Mouse (Mus musculus): Measurements from ENCODE around the gene Tbc1d32. TPM values are rescaled to one million over a fixed set of nuclear protein-coding genes. Genes with fewer than 3 reads are reported as not detected.

The Tbc1d32 gene
- polyA plus RNA-seq (2016; fragmentation: Nextera tagmentation; extraction: Ambion mirVana): 2.7 TPM in 2 replicates

DNA sequence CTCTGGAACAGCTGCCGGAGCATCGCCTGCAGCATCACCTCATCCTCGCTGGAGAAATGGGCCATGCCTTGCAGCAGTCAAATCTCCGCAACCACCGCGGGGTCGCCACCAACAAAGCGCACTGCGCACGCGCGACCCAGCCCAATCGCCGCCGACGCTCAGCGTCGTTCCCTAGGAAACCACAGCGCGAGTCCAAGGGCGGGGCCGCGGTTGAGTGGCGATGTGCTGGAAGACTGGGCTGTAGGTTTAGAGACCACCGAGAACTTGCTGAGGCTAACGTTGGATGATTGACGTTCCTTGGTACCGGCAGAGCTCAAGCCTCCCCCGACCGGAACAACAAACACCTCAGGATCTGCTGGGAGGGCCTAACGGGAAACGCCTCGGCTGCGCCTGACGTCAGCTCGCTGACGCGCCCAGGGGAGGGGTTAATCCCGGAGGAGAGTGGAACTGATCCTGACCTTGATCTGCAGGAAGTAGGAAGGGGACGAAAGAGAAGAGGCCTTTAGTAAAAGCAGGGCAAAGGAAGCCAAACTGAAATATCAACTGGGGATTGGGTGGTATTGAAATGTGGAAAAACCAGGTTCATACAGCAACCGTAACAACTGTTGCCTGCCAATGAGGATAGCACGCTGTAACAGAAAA, at the start of gene Tbc1d32:
Gene Tbc1d32 (minus strand): TSS at position 122 of the 642 bp plus-strand sequence.
- no peaks in the 10 kb centered on the region for H3K36me3 ChIP-seq
- WGBS: 4% methylated on average over 42 of the region's 42 CpGs
- H3K4me2 ChIP-seq: peak within 1 kb of the TSS; percentile 71
- no peaks in the 10 kb centered on the region for H3K27me3 ChIP-seq (replicated peaks)
- H3K9me3 ChIP-seq (replicated peaks): no peaks in the 10 kb centered on the region
- ATAC-seq (ENCODE audit: insufficient number of reproducible peaks, low FRiP score): peak; percentile 96
- H3K9ac ChIP-seq: peak within 1 kb of the TSS; percentile 69
- H3K4me3 ChIP-seq: peak within 1 kb of the TSS; percentile 69
- H3K27ac ChIP-seq (ENCODE audit: poor library complexity, severe bottlenecking): peak within 1 kb of the TSS; percentile 93
- H3K4me1 ChIP-seq (replicated peaks): 0 out of 2 replicates have a peak, but pooled peaks cover 5% of the 10 kb centered on the region

GRCm38 (mm10) chr10:56227771-56228275, 666 bp downstream of the Tbc1d32 start:
- 84% methylated on average over 8 of the region's 8 CpGs for WGBS
- Histone ChIP-seq H3K9ac (peak overlapping the region; percentile 65), H3K9me3 (replicated peaks) (no peaks in the 10 kb centered on the region), H3K4me3 (peak overlapping the region; percentile 69), H3K27ac (ENCODE audit: poor library complexity, severe bottlenecking) (no peak overlapping the region), H3K36me3 (no peaks in the 10 kb centered on the region), H3K4me1 (replicated peaks) (0 out of 2 replicates have a peak, but pooled peaks cover 5% of the 10 kb centered on the region), H3K4me2 (peak overlapping the region; percentile 71), H3K27me3 (replicated peaks) (no peaks in the 10 kb centered on the region)
- no peak for ATAC-seq (ENCODE audit: insufficient number of reproducible peaks, low FRiP score)

DNA sequence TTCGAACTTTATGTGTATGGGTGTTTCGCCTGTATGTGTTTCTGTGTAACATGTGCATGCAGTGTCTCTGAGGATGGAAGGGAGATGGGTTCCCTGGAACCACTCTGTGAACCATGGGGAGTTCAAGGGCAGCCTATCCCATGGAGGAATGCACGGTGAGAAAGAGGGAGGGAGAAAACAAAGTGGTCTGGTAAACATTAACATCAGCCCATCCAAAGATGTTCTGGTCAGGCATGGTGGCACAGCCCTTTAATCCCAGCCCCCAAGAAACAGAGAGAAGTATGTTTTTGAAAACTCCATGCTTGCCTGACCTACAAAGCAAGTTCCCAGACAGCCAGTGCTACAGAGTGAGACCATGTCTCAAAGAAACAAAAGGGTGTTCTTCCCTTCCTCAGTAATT, 12.7 kb downstream of the Tbc1d32 start:
- H3K27me3 ChIP-seq (replicated peaks): no peaks in the 10 kb centered on the region
- no peak for ATAC-seq (ENCODE audit: insufficient number of reproducible peaks, low FRiP score)
- no peak overlapping the region for H3K4me3 ChIP-seq
- WGBS: 65% methylated on average over 3 of the region's 3 CpGs
- no peaks in the 10 kb centered on the region for H3K9me3 ChIP-seq (replicated peaks)
- no peak overlapping the region for H3K4me2 ChIP-seq
- H3K9ac ChIP-seq: no peak overlapping the region
- H3K27ac ChIP-seq (ENCODE audit: poor library complexity, severe bottlenecking): no peak overlapping the region
- peaks cover 4% of the 10 kb centered on the region; the same call in 1 of the 2 replicates for H3K36me3 ChIP-seq
- no peaks in the 10 kb centered on the region for H3K4me1 ChIP-seq (replicated peaks)

DNA sequence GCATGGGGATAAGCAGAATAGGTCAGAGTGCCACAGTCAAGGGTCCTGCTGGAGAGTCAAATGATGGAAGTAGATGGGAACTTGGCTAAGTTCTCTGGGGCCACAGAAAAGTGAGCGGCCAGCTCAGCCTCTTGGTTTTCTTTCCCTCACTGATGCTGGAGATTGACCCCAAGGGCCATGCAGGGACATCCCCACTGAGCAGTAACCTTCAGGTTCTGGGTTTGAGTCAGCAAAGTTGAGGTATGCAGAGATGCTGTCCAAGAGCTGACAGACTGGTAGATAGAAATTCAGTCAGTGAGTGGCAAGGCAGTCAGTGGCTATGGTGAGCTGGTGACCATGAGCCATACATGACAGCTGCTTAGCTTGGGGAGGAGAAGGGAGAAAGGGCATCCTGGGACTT, 18.1 kb downstream of the Tbc1d32 start:
- no peak overlapping the region for H3K9ac ChIP-seq
- no peaks in the 10 kb centered on the region for H3K9me3 ChIP-seq (replicated peaks)
- no peak overlapping the region for H3K27ac ChIP-seq (ENCODE audit: poor library complexity, severe bottlenecking)
- H3K4me3 ChIP-seq: no peak overlapping the region
- H3K36me3 ChIP-seq: peaks cover 7% of the 10 kb centered on the region
- H3K27me3 ChIP-seq (replicated peaks): no peaks in the 10 kb centered on the region
- 96% methylated on average over 1 of the region's 1 CpGs for WGBS
- ATAC-seq (ENCODE audit: insufficient number of reproducible peaks, low FRiP score): no peak
- no peak overlapping the region for H3K4me2 ChIP-seq
- H3K4me1 ChIP-seq (replicated peaks): no peaks in the 10 kb centered on the region

DNA sequence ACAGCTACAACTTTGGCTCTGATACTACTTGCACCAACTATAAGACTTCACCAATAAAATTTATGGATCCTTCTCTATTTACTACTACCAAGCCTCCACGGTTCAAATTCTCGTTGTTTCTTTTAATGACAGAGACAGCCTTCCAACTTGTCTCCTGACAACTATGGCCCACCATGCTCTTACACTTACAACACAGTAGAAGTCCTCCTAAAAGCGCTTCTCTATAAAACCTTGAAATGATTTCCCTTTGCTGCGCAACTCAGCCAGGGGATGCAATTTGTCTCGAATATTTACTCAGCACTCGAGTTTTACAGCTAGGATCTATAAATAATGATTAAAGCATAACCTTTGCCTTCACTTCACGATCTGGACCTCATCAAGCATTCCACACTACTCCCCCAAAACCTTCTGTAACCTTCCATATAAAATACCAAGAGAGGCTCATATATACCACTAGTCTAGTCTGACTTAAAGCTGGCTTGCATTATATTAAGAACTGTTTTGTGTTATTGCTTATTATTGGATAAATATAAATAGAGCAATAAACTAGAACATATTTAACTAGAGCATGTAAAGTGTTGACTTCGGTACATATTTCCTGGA, 21.6 kb downstream of the Tbc1d32 start:
- no peak overlapping the region for H3K27ac ChIP-seq (ENCODE audit: poor library complexity, severe bottlenecking)
- H3K36me3 ChIP-seq: peaks cover 3% of the 10 kb centered on the region; the same call in 1 of the 2 replicates
- H3K27me3 ChIP-seq (replicated peaks): no peaks in the 10 kb centered on the region
- no peaks in the 10 kb centered on the region for H3K4me1 ChIP-seq (replicated peaks)
- no peak overlapping the region for H3K9ac ChIP-seq
- WGBS: 76% methylated on average over 8 of the region's 8 CpGs
- no peaks in the 10 kb centered on the region for H3K9me3 ChIP-seq (replicated peaks)
- no peak for ATAC-seq (ENCODE audit: insufficient number of reproducible peaks, low FRiP score)
- no peak overlapping the region for H3K4me3 ChIP-seq
- H3K4me2 ChIP-seq: no peak overlapping the region

DNA sequence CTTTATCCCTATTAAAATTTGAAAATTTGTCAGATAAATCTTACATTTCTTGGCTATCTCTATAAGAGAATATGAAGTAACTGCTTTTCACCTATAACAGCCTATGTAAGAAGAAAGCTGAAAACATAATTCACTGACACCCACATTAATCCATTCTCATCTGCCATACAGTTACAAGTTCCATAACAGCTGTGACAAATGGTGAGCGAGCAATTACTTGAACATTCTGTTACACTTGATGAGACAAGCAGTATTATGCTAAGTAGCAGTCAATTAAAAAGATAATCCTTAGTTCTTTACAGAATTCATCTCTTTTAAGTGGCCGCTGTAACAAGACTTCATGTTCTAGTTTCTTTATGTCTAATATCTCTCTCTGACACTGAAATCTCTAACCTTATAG, 24.1 kb downstream of the Tbc1d32 start:
- H3K4me1 ChIP-seq (replicated peaks): no peaks in the 10 kb centered on the region
- no peaks in the 10 kb centered on the region for H3K9me3 ChIP-seq (replicated peaks)
- H3K4me2 ChIP-seq: no peak overlapping the region
- no peak for ATAC-seq (ENCODE audit: insufficient number of reproducible peaks, low FRiP score)
- no peak overlapping the region for H3K27ac ChIP-seq (ENCODE audit: poor library complexity, severe bottlenecking)
- H3K9ac ChIP-seq: no peak overlapping the region
- H3K4me3 ChIP-seq: no peak overlapping the region
- no peaks in the 10 kb centered on the region for H3K27me3 ChIP-seq (replicated peaks)
- no peaks in the 10 kb centered on the region for H3K36me3 ChIP-seq
- 87% methylated on average over 2 of the region's 2 CpGs for WGBS

- Histone ChIP-seq H3K4me1 (replicated peaks) (no peaks in the 10 kb centered on the region), H3K27ac (ENCODE audit: poor library complexity, severe bottlenecking) (no peak overlapping the region), H3K27me3 (replicated peaks) (no peaks in the 10 kb centered on the region), H3K4me3 (no peak overlapping the region), H3K4me2 (no peak overlapping the region), H3K9ac (no peak overlapping the region), H3K36me3 (no peaks in the 10 kb centered on the region), H3K9me3 (replicated peaks) (no peaks in the 10 kb centered on the region)
- no peak for ATAC-seq (ENCODE audit: insufficient number of reproducible peaks, low FRiP score)
Observed at GRCm38 (mm10) chr10:56199902-56200301, 28.6 kb downstream of the Tbc1d32 start.

- Histone ChIP-seq H3K27me3 (replicated peaks) (no peaks in the 10 kb centered on the region), H3K27ac (ENCODE audit: poor library complexity, severe bottlenecking) (no peak overlapping the region), H3K4me3 (no peak overlapping the region), H3K9me3 (replicated peaks) (no peaks in the 10 kb centered on the region), H3K36me3 (no peaks in the 10 kb centered on the region), H3K9ac (no peak overlapping the region), H3K4me1 (replicated peaks) (no peaks in the 10 kb centered on the region), H3K4me2 (no peak overlapping the region)
- WGBS: 69% methylated on average over 3 of the region's 3 CpGs
- ATAC-seq (ENCODE audit: insufficient number of reproducible peaks, low FRiP score): no peak
Observed at GRCm38 (mm10) chr10:56198691-56199090, 29.8 kb downstream of the Tbc1d32 start.

GRCm38 (mm10) chr10:56194310-56194709, 34.2 kb downstream of the Tbc1d32 start:
- Histone ChIP-seq H3K27ac (ENCODE audit: poor library complexity, severe bottlenecking) (no peak overlapping the region), H3K4me2 (no peak overlapping the region), H3K4me1 (replicated peaks) (no peaks in the 10 kb centered on the region), H3K36me3 (no peaks in the 10 kb centered on the region), H3K4me3 (no peak overlapping the region), H3K9ac (no peak overlapping the region), H3K9me3 (replicated peaks) (no peaks in the 10 kb centered on the region), H3K27me3 (replicated peaks) (no peaks in the 10 kb centered on the region)
- no peak for ATAC-seq (ENCODE audit: insufficient number of reproducible peaks, low FRiP score)
- 80% methylated on average over 7 of the region's 7 CpGs for WGBS

DNA sequence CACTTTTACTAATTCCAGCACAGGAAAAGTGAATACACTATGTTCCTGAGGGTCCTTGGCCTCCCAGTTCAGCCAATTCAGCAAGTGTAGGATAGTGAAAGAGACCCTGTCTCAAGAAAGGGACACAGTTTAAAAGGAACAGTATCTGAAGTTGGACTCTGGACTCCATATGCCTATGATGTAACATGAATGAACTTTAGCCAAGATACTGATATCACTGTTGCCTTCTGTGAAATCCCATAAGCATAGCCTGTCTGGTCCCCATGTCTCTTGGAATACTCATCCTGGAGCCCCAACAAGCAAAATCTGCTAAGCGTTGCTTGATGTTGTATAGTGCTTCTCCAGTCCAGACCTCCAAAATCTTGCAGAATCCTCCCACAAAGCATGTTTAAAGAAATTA, 46.8 kb downstream of the Tbc1d32 start:
- H3K27me3 ChIP-seq (replicated peaks): no peaks in the 10 kb centered on the region
- H3K27ac ChIP-seq (ENCODE audit: poor library complexity, severe bottlenecking): no peak overlapping the region
- no peak for ATAC-seq (ENCODE audit: insufficient number of reproducible peaks, low FRiP score)
- H3K9me3 ChIP-seq (replicated peaks): no peaks in the 10 kb centered on the region
- 89% methylated on average over 1 of the region's 1 CpGs for WGBS
- no peak overlapping the region for H3K9ac ChIP-seq
- H3K4me3 ChIP-seq: no peak overlapping the region
- H3K36me3 ChIP-seq: peaks cover 10% of the 10 kb centered on the region
- H3K4me2 ChIP-seq: no peak overlapping the region
- no peaks in the 10 kb centered on the region for H3K4me1 ChIP-seq (replicated peaks)

GRCm38 (mm10) chr10:56173184-56173583, 55.3 kb downstream of the Tbc1d32 start:
- 79% methylated on average over 5 of the region's 5 CpGs for WGBS
- no peak for ATAC-seq (ENCODE audit: insufficient number of reproducible peaks, low FRiP score)
- H3K9ac ChIP-seq: no peak overlapping the region

More at GRCm38 (mm10) chr10:56173184-56173583, 55.3 kb downstream of the Tbc1d32 start:
- Histone ChIP-seq H3K4me3 (no peak overlapping the region), H3K4me1 (replicated peaks) (no peaks in the 10 kb centered on the region), H3K9me3 (replicated peaks) (no peaks in the 10 kb centered on the region), H3K27ac (ENCODE audit: poor library complexity, severe bottlenecking) (no peak overlapping the region), H3K4me2 (no peak overlapping the region), H3K27me3 (replicated peaks) (no peaks in the 10 kb centered on the region), H3K36me3 (peaks cover 3% of the 10 kb centered on the region; the same call in 1 of the 2 replicates)

All from heart, embryonic 12.5 days (tissue).